Mouse (Mus musculus): ENCODE measurements around the gene Rif1. TPM values are rescaled to one million over a fixed set of nuclear protein-coding genes. Genes with fewer than 3 reads are reported as not detected.
A peak's percentile ranks its signal among the peaks of the same experiment; 100 is the strongest.

The Rif1 gene
- total RNA-seq, 1 experiment: 245 TPM

DNA sequence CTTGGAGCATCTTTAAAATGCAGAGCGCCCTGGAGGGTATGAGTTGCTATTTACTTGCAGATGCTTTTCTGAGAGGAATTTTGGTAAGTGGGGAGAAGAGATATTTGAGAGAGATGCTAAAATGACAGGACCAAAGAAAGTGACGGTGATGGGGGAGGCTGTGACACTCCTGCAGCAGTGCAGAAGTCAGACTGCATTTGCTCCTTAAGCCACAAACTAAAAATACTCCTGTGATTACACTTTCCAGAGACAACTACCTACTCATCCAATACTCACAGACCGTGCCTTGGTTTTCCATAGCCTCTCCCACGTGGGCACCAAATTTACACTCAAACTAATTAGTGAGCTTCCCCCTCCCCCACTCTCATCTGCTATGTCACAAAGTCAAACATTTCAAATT lies 37.5 kb upstream of the Rif1 start:
- in situ Hi-C loops (cut with MboI; ENCODE audit: low sequenced_read_pairs in 2 of 2, unreplicated experiment in 2 of 2): no loop called here
- Histone ChIP-seq H3K27ac (ENCODE audit: insufficient read depth, low read depth, low read length, poor library complexity, severe bottlenecking) (no peak overlapping the region), H3K4me1 (ENCODE audit: control insufficient read depth in 2 of 2, insufficient read depth in 2 of 2, low read length in 2 of 2, poor library complexity in 1 of 2) (peaks cover 2 to 5% of the 10 kb centered on the region in 2 experiments; a peak in 3 of 4 replicates), H3K36me3 (ENCODE audit: control insufficient read depth, insufficient read depth, low read length, poor library complexity, severe bottlenecking) (no peaks in the 10 kb centered on the region), H3K9me3 (ENCODE audit: control insufficient read depth, insufficient read depth, low read depth, low read length) (no peaks in the 10 kb centered on the region), H3K4me3 (ENCODE audit: insufficient read depth in 1 of 2, low read depth in 1 of 2, low read length in 2 of 2, poor library complexity in 1 of 2, severe bottlenecking in 1 of 2) (no peak overlapping the region), H3K9ac (ENCODE audit: insufficient read depth, low read depth, low read length, poor library complexity, severe bottlenecking) (no peak overlapping the region)
- no peak for DNase-seq (ENCODE audit: low read depth, low spot score)
- TF ChIP-seq ZC3H11A (IDR thresholded peaks at IDR 0.05; ENCODE audit: borderline replicate concordance, low read depth, low read length) (no peak), MAFK (IDR thresholded peaks at IDR 0.05; ENCODE audit: insufficient read depth, low read depth, low read length) (no peak), ZNF384 (IDR thresholded peaks at IDR 0.05; ENCODE audit: low read depth, low read length) (no peak), HCFC1 (IDR thresholded peaks at IDR 0.05; ENCODE audit: borderline replicate concordance, insufficient read depth, low read length) (no peak), CHD2 (IDR thresholded peaks at IDR 0.05; ENCODE audit: low read depth, low read length) (no peak)

DNA sequence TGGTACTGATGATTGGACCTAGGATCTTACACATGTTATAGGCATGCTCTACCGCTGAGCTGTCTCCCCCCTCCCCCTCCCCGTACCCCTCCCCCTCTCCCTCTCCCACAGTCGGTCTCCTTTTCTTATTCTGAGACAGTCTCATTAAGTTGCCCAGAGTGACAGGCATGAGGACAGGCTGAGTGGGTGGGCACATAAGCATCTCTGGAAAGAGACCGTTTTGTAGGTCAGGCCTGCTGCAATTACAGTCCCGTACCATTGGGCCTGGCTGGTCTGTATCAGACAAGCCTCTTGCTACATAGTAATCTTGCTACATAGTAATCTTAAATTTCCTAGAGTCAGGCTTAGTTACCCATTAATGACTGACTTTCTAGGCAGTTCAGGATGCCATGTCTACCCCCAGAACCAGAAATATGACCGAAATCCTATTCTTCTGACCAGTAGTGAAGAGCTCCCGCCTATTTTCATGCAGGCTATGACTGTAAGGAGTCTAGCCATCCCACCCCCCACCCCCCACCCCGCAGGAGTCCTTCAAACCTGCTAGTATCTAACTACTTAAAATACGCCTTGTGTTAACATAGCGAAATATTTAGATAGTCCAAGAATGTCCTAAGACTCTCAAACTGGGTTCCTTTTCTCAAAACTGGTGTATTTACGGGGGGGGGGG lies 35.6 kb upstream of the Rif1 start:
- DNase-seq (ENCODE audit: low read depth, low spot score): no peak

DNA sequence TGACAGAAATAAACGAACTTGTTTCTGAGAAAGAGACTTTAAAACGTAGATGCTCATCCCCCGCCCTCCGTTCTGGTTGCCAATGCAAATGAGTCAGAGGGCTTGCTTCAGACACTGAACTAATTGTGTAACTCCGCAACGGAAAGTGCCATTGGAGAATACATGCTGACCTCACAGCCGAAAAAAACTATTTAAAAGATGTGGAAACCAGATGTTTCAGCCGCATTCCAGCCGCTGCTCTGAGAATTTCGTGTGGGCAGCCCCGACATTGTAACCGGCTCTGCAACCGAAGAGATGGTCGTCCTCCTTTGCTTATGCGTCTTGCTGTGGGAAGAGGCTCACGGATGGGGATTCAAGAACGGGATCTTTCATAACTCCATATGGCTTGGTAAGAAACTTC lies 34.8 kb upstream of the Rif1 start, which contains the start of gene Tnfaip6:
Tnfaip6 (plus strand) TSS at position 128 of the 400 bp plus-strand sequence.
- 0 out of 2 replicates have a peak, but pooled peaks have one; percentile 14 for TF ChIP-seq ZNF384 (IDR thresholded peaks at IDR 0.05; ENCODE audit: low read depth, low read length)
- no peak for TF ChIP-seq CHD2 (IDR thresholded peaks at IDR 0.05; ENCODE audit: low read depth, low read length)
- TF ChIP-seq HCFC1 (IDR thresholded peaks at IDR 0.05; ENCODE audit: borderline replicate concordance, insufficient read depth, low read length): no peak
- TF ChIP-seq MAFK (IDR thresholded peaks at IDR 0.05; ENCODE audit: insufficient read depth, low read depth, low read length): no peak
- Histone ChIP-seq H3K4me3 (ENCODE audit: insufficient read depth in 1 of 2, low read depth in 1 of 2, low read length in 2 of 2, poor library complexity in 1 of 2, severe bottlenecking in 1 of 2) (peak within 1 kb of the TSS; percentile 1 to 51; a peak in 3 of 4 replicates), H3K4me1 (ENCODE audit: control insufficient read depth in 2 of 2, insufficient read depth in 2 of 2, low read length in 2 of 2, poor library complexity in 1 of 2) (peaks cover 2 to 5% of the 10 kb centered on the region in 2 experiments; a peak in 3 of 4 replicates), H3K9ac (ENCODE audit: insufficient read depth, low read depth, low read length, poor library complexity, severe bottlenecking) (no peak within 1 kb of the TSS; the same call in 1 of the 2 replicates), H3K36me3 (ENCODE audit: control insufficient read depth, insufficient read depth, low read length, poor library complexity, severe bottlenecking) (no peaks in the 10 kb centered on the region), H3K9me3 (ENCODE audit: control insufficient read depth, insufficient read depth, low read depth, low read length) (no peaks in the 10 kb centered on the region), H3K27ac (ENCODE audit: insufficient read depth, low read depth, low read length, poor library complexity, severe bottlenecking) (no peak within 1 kb of the TSS)
- DNase-seq (ENCODE audit: low read depth, low spot score): no peak
- in situ Hi-C loops (cut with MboI; ENCODE audit: low sequenced_read_pairs in 2 of 2, unreplicated experiment in 2 of 2): no loop called here

More for the DNA sequence above, 35.6 kb upstream of the Rif1 start:
- TF ChIP-seq ZC3H11A (IDR thresholded peaks at IDR 0.05; ENCODE audit: borderline replicate concordance, low read depth, low read length) (no peak), HCFC1 (IDR thresholded peaks at IDR 0.05; ENCODE audit: borderline replicate concordance, insufficient read depth, low read length) (no peak), ZNF384 (IDR thresholded peaks at IDR 0.05; ENCODE audit: low read depth, low read length) (no peak), MAFK (IDR thresholded peaks at IDR 0.05; ENCODE audit: insufficient read depth, low read depth, low read length) (no peak), CHD2 (IDR thresholded peaks at IDR 0.05; ENCODE audit: low read depth, low read length) (no peak)
- peaks cover 2 to 5% of the 10 kb centered on the region in 2 experiments; a peak in 3 of 4 replicates for H3K4me1 ChIP-seq (ENCODE audit: control insufficient read depth in 2 of 2, insufficient read depth in 2 of 2, low read length in 2 of 2, poor library complexity in 1 of 2)
- no peak overlapping the region for H3K9ac ChIP-seq (ENCODE audit: insufficient read depth, low read depth, low read length, poor library complexity, severe bottlenecking)
- no peaks in the 10 kb centered on the region for H3K36me3 ChIP-seq (ENCODE audit: control insufficient read depth, insufficient read depth, low read length, poor library complexity, severe bottlenecking)
- no peaks in the 10 kb centered on the region for H3K9me3 ChIP-seq (ENCODE audit: control insufficient read depth, insufficient read depth, low read depth, low read length)
- H3K4me3 ChIP-seq (ENCODE audit: insufficient read depth in 1 of 2, low read depth in 1 of 2, low read length in 2 of 2, poor library complexity in 1 of 2, severe bottlenecking in 1 of 2): no peak overlapping the region
- in situ Hi-C loops (cut with MboI; ENCODE audit: low sequenced_read_pairs in 2 of 2, unreplicated experiment in 2 of 2): no loop called here
- H3K27ac ChIP-seq (ENCODE audit: insufficient read depth, low read depth, low read length, poor library complexity, severe bottlenecking): no peak overlapping the region

GRCm38 (mm10) chr2:52038558-52038957 lies 34.1 kb upstream of the Rif1 start:
- no peak overlapping the region for H3K4me3 ChIP-seq (ENCODE audit: insufficient read depth in 1 of 2, low read depth in 1 of 2, low read length in 2 of 2, poor library complexity in 1 of 2, severe bottlenecking in 1 of 2)
- H3K27ac ChIP-seq (ENCODE audit: insufficient read depth, low read depth, low read length, poor library complexity, severe bottlenecking): no peak overlapping the region
- DNase-seq (ENCODE audit: low read depth, low spot score): no peak
- H3K36me3 ChIP-seq (ENCODE audit: control insufficient read depth, insufficient read depth, low read length, poor library complexity, severe bottlenecking): no peaks in the 10 kb centered on the region
- TF ChIP-seq ZC3H11A (IDR thresholded peaks at IDR 0.05; ENCODE audit: borderline replicate concordance, low read depth, low read length) (no peak), ZNF384 (IDR thresholded peaks at IDR 0.05; ENCODE audit: low read depth, low read length) (no peak), CHD2 (IDR thresholded peaks at IDR 0.05; ENCODE audit: low read depth, low read length) (no peak), HCFC1 (IDR thresholded peaks at IDR 0.05; ENCODE audit: borderline replicate concordance, insufficient read depth, low read length) (no peak), MAFK (IDR thresholded peaks at IDR 0.05; ENCODE audit: insufficient read depth, low read depth, low read length) (no peak)
- H3K4me1 ChIP-seq (ENCODE audit: control insufficient read depth in 2 of 2, insufficient read depth in 2 of 2, low read length in 2 of 2, poor library complexity in 1 of 2): peaks cover 2 to 5% of the 10 kb centered on the region in 2 experiments; a peak in 3 of 4 replicates
- in situ Hi-C loops (cut with MboI; ENCODE audit: low sequenced_read_pairs in 2 of 2, unreplicated experiment in 2 of 2): no loop called here
- H3K9me3 ChIP-seq (ENCODE audit: control insufficient read depth, insufficient read depth, low read depth, low read length): no peaks in the 10 kb centered on the region
- no peak overlapping the region for H3K9ac ChIP-seq (ENCODE audit: insufficient read depth, low read depth, low read length, poor library complexity, severe bottlenecking)
